Mouse (Mus musculus) ES-E14 (cell line): ENCODE data around the gene Tshz2.

Experiments used
- MAFK ChIP-seq: IDR thresholded peaks from 2 replicates; pipeline ENCODE4 v1.6.1; 2014; ENCODE audit warnings: mild to moderate bottlenecking, low read depth, low read length, inconsistent platforms; ENCODE audit not compliant: insufficient read depth
- ZNF384 ChIP-seq: IDR thresholded peaks from 2 replicates; pipeline ENCODE4 v1.6.1; 2012; ENCODE audit warnings: low read depth, low read length, inconsistent platforms

DNA sequence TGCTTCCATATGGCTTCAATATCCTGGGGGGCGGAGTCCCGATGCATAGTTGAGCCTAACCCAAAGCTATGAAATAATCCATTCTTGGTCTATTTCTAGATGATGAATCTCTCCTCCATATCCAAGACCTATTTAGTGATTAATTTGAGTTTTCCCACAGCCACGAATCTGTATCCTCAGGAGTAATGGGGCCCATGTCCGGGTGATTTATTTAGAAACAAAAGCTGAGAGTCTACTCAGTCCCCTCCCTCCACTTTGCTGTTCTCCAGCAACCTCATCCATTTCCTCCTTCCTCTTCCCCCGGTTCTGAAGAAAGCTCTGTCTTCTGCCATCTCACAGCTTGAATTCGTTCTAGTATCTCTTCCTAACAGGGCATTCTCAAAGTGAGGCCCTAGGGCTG lies 125.3 kb downstream of the Tshz2 start:
- TF ChIP-seq ZNF384, result no peak
- TF ChIP-seq MAFK, result no peak
